Mouse (Mus musculus) liver, embryonic 14.5 days (tissue): Measurements from ENCODE around the gene D430041D05Rik.

ENCODE experiments used
- CTCF ChIP-seq: IDR thresholded peaks from 2 replicates; pipeline ENCODE4 v1.5.1; 2016; ENCODE audit warnings: antibody characterized with exemption, low read depth, control low read depth
- EP300 ChIP-seq: IDR thresholded peaks from 2 replicates; pipeline ENCODE4 v1.6.1; 2016; ENCODE audit warnings: antibody characterized with exemption, low read depth

- TF ChIP-seq CTCF (no peak), EP300 (no peak)
Observed at GRCm38 (mm10) chr2:104394769-104395168, 16.0 kb downstream of the D430041D05Rik start.
